Comparison of ENCODE assay signal across 25 mouse cellular contexts in genomic region chr11:59185490-59185889, GRCm38 (mm10). TPM values are rescaled to one million over a fixed set of nuclear protein-coding genes. Genes with fewer than 3 reads are reported as not detected.
A peak's percentile ranks its signal among the peaks of the same experiment; 100 is the strongest.
DNase-seq lines count a peak whose midpoint lies in the region; ATAC-seq and TF ChIP-seq lines count a peak whose summit lies in the region.
"Had no signal": no experiment of that assay in that cellular context is flagged by ENCODE, and none has a peak within 500 bp of the region (broad histone marks: within the 10 kb centered on the region; RNA-seq: fewer than 3 reads in every experiment).

No protein-coding gene starts in this region.

- intact Hi-C loops in heart, adult 2 months (cut with DNase I), result no loop called here

- H3K36me3 ChIP-seq in forebrain, embryonic 10.5 days (replicated peaks), result peaks cover 47% of the 10 kb centered on the region
- no peaks in the 10 kb centered on the region; the same call in 1 of the 2 replicates for H3K36me3 ChIP-seq in forebrain, embryonic 11.5 days (ENCODE audit: control insufficient read depth, insufficient read depth, low read length)
- H3K36me3 ChIP-seq in heart, adult 2 months (ENCODE audit: control insufficient read depth, insufficient read depth, low read length), result no peaks in the 10 kb centered on the region
- peaks cover 32% of the 10 kb centered on the region for H3K36me3 ChIP-seq in liver, embryonic 15.5 days (replicated peaks)
- H3K36me3 ChIP-seq in liver, embryonic 11.5 days (ENCODE audit: control insufficient read depth, insufficient read depth, low read length), result peaks cover 14% of the 10 kb centered on the region
- H3K36me3 ChIP-seq in testis, adult 2 months (ENCODE audit: control insufficient read depth, insufficient read depth, low read length), result no peaks in the 10 kb centered on the region; the same call in 1 of the 2 replicates

- H3K9me3 ChIP-seq in forebrain, embryonic 10.5 days, result no peaks in the 10 kb centered on the region
- no peaks in the 10 kb centered on the region for H3K9me3 ChIP-seq in forebrain, embryonic 11.5 days (ENCODE audit: control insufficient read depth, low read length)
- no peaks in the 10 kb centered on the region for H3K9me3 ChIP-seq in liver, embryonic 15.5 days (replicated peaks)
- no peaks in the 10 kb centered on the region for H3K9me3 ChIP-seq in liver, embryonic 11.5 days (ENCODE audit: control insufficient read depth, low read length)
- H3K9me3 ChIP-seq: embryonic facial prominence, embryonic 10.5 days; embryonic facial prominence, embryonic 12.5 days; forebrain, embryonic 13.5 days; forebrain, embryonic 15.5 days; G1E had no signal

- no peaks in the 10 kb centered on the region; the same call in 1 of the 2 replicates for H3K79me2 ChIP-seq in heart, adult 2 months (replicated peaks; ENCODE audit: control insufficient read depth, insufficient read depth, low read length)

- no peak overlapping the region for H3K4me3 ChIP-seq in forebrain, embryonic 10.5 days
- no peak overlapping the region for H3K4me3 ChIP-seq in forebrain, embryonic 11.5 days (ENCODE audit: low read depth, low read length)
- no peak overlapping the region for H3K4me3 ChIP-seq in heart, adult 2 months
- H3K4me3 ChIP-seq in liver, embryonic 15.5 days (replicated peaks), result no peak overlapping the region
- no peak overlapping the region for H3K4me3 ChIP-seq in liver, embryonic 11.5 days (ENCODE audit: low read depth, low read length)
- no peak overlapping the region for H3K4me3 ChIP-seq in testis, adult 2 months (ENCODE audit: control insufficient read depth, low read depth, low read length)
- H3K4me3 ChIP-seq: embryonic facial prominence, embryonic 10.5 days; embryonic facial prominence, embryonic 12.5 days; forebrain, embryonic 13.5 days; forebrain, embryonic 15.5 days had no signal

- no peak overlapping the region for H3K4me2 ChIP-seq in forebrain, embryonic 11.5 days (ENCODE audit: low read depth, low read length, severe bottlenecking)
- no peak overlapping the region for H3K4me2 ChIP-seq in liver, embryonic 15.5 days
- no peak overlapping the region for H3K4me2 ChIP-seq in liver, embryonic 11.5 days
- H3K4me2 ChIP-seq: embryonic facial prominence, embryonic 12.5 days; forebrain, embryonic 13.5 days; forebrain, embryonic 15.5 days had no signal

- no peak overlapping the region for H3K9ac ChIP-seq in forebrain, embryonic 11.5 days (ENCODE audit: low read length)
- H3K9ac ChIP-seq in heart, adult 2 months (ENCODE audit: low read depth, low read length), result no peak overlapping the region
- H3K9ac ChIP-seq in liver, embryonic 15.5 days, result no peak overlapping the region
- no peak overlapping the region for H3K9ac ChIP-seq in liver, embryonic 11.5 days (ENCODE audit: low read depth, low read length)
- H3K9ac ChIP-seq: embryonic facial prominence, embryonic 12.5 days; forebrain, embryonic 13.5 days; forebrain, embryonic 15.5 days had no signal

- peak; percentile 12 for DNase-seq in forebrain, embryonic 10.5 days (ENCODE audit: extremely low spot score, low spot score)
- no peak for DNase-seq in forebrain, embryonic 11.5 days (ENCODE audit: low spot score)
- peak; percentile 44 to 55 for DNase-seq in heart, adult 18-20 months
- no peak for DNase-seq in heart, adult 2 months
- DNase-seq in liver, embryonic 11.5 days (ENCODE audit: low spot score), result no peak
- DNase-seq in testis, postnatal 10 days (ENCODE audit: low spot score), result no peak
- DNase-seq: adrenal gland, adult 8-10 months; adrenal gland, postnatal 14 days; adrenal gland, postnatal 36 days; B cell, adult 2 months; cerebellum, adult 11-12 months; cerebellum, adult 9-10 months; cerebellum, postnatal 10 days; cerebellum, postnatal 25 days had no signal

- no peak for TF ChIP-seq EP300 in heart, adult 2 months (IDR thresholded peaks at IDR 0.05; ENCODE audit: insufficient read depth, low read depth, low read length)

- H3K27ac ChIP-seq in forebrain, embryonic 10.5 days, result no peak overlapping the region
- H3K27ac ChIP-seq in forebrain, embryonic 11.5 days (ENCODE audit: low read depth, low read length), result no peak overlapping the region
- H3K27ac ChIP-seq in heart, adult 2 months, result no peak overlapping the region
- H3K27ac ChIP-seq in liver, embryonic 15.5 days (replicated peaks), result 0 out of 2 replicates have a peak overlapping the region, but pooled peaks have one; percentile 24
- no peak overlapping the region for H3K27ac ChIP-seq in liver, embryonic 11.5 days (ENCODE audit: low read depth, low read length)
- H3K27ac ChIP-seq in testis, adult 2 months (ENCODE audit: control insufficient read depth, insufficient read depth, low read depth, low read length), result no peak overlapping the region
- H3K27ac ChIP-seq: embryonic facial prominence, embryonic 10.5 days; embryonic facial prominence, embryonic 12.5 days; forebrain, embryonic 13.5 days; forebrain, embryonic 15.5 days had no signal

- no peak for TF ChIP-seq CTCF in heart, adult 2 months (IDR thresholded peaks at IDR 0.05)
- no peak for TF ChIP-seq CTCF in testis, adult 2 months (IDR thresholded peaks at IDR 0.05; ENCODE audit: control insufficient read depth, insufficient read depth, insufficient replicate concordance, low read depth, low read length)

- no peaks in the 10 kb centered on the region for H3K4me1 ChIP-seq in forebrain, embryonic 10.5 days
- H3K4me1 ChIP-seq in forebrain, embryonic 11.5 days (replicated peaks; ENCODE audit: control insufficient read depth, insufficient read depth, low read length), result 0 out of 2 replicates have a peak, but pooled peaks cover 2% of the 10 kb centered on the region
- H3K4me1 ChIP-seq in heart, adult 2 months (ENCODE audit: control insufficient read depth, insufficient read depth, low read length), result peaks cover 6% of the 10 kb centered on the region
- H3K4me1 ChIP-seq in liver, embryonic 15.5 days (replicated peaks), result peaks cover 53% of the 10 kb centered on the region
- H3K4me1 ChIP-seq in liver, embryonic 11.5 days (replicated peaks; ENCODE audit: control insufficient read depth, insufficient read depth, low read length), result peaks cover 8% of the 10 kb centered on the region
- H3K4me1 ChIP-seq in testis, adult 2 months (ENCODE audit: control insufficient read depth, insufficient read depth, low read length), result no peaks in the 10 kb centered on the region; the same call in 1 of the 2 replicates
- H3K4me1 ChIP-seq: embryonic facial prominence, embryonic 12.5 days had no signal

- no peak for ATAC-seq in forebrain, embryonic 11.5 days (replicated peaks; ENCODE audit: low FRiP score)
- no peak for ATAC-seq in liver, embryonic 15.5 days (ENCODE audit: insufficient read depth)
- ATAC-seq in liver, embryonic 11.5 days (replicated peaks; ENCODE audit: low FRiP score), result no peak
- ATAC-seq: activated CD4-positive, CD25-positive, alpha-beta regulatory T cell, adult 4 months; CD4-positive, CD25-positive, alpha-beta regulatory T cell, adult 4 months; forebrain, embryonic 13.5 days; forebrain, embryonic 15.5 days; Patski had no signal

- TF ChIP-seq POLR2A in heart, adult 2 months (IDR thresholded peaks at IDR 0.05; ENCODE audit: insufficient read depth, low read depth, low read length), result no peak
- TF ChIP-seq POLR2A in testis, adult 2 months (IDR thresholded peaks at IDR 0.05; ENCODE audit: control insufficient read depth, low read depth, low read length), result 0 out of 2 replicates have a peak, but pooled peaks have one; percentile 23

- WGBS in forebrain, embryonic 10.5 days, result 88% methylated on average over 5 of the region's 5 CpGs
- WGBS in forebrain, embryonic 11.5 days, result 82% methylated on average over 5 of the region's 5 CpGs
- WGBS in heart, adult 2 months, result 85% methylated on average over 5 of the region's 5 CpGs
- 67% methylated on average over 5 of the region's 5 CpGs for WGBS in liver, embryonic 15.5 days (ENCODE audit: insufficient replicate concordance)
- WGBS in liver, embryonic 11.5 days, result 84% methylated on average over 5 of the region's 5 CpGs

- H3K27me3 ChIP-seq in forebrain, embryonic 10.5 days (ENCODE audit: poor library complexity, severe bottlenecking), result peaks cover 5% of the 10 kb centered on the region; the same call in 1 of the 2 replicates
- H3K27me3 ChIP-seq in forebrain, embryonic 11.5 days (ENCODE audit: control insufficient read depth, insufficient read depth, low read length), result no peaks in the 10 kb centered on the region
- H3K27me3 ChIP-seq in heart, adult 2 months (ENCODE audit: control insufficient read depth, insufficient read depth, low read length), result no peaks in the 10 kb centered on the region
- peaks cover 8% of the 10 kb centered on the region; the same call in 1 of the 2 replicates for H3K27me3 ChIP-seq in liver, embryonic 15.5 days
- H3K27me3 ChIP-seq in liver, embryonic 11.5 days (replicated peaks; ENCODE audit: control insufficient read depth, insufficient read depth, low read length), result no peaks in the 10 kb centered on the region
- no peaks in the 10 kb centered on the region for H3K27me3 ChIP-seq in testis, adult 2 months (ENCODE audit: control insufficient read depth, insufficient read depth, low read length)
- H3K27me3 ChIP-seq: CH12.LX; embryonic facial prominence, embryonic 12.5 days; forebrain, embryonic 13.5 days; forebrain, embryonic 15.5 days; Patski had no signal

RNA-seq across cellular contexts. Expression of gene Gjc2, which starts 2.5 kb away (rescaled TPM):
- polyA plus RNA-seq in forebrain, embryonic 10.5 days (2016; fragmentation: Nextera tagmentation; extraction: Ambion mirVana), result not detected in 2 replicates
- polyA plus RNA-seq in forebrain, embryonic 11.5 days (2014; fragmentation: Nextera tagmentation; extraction: Ambion mirVana), result 0.08 TPM in 1 of 2 replicates, not detected in the other
- under 1 TPM; 0.54 to 0.77 TPM for total RNA-seq in heart, adult 18-20 months (2021)
- total RNA-seq in heart, adult 2 months (2021), result under 1 TPM; 0.45 to 0.57 TPM
- 0.72 and 0.73 TPM in 2 replicates for polyA plus RNA-seq in heart, adult 2 months (2012; rRNA removed)
- polyA plus RNA-seq in liver, embryonic 15.5 days (2015; fragmentation: Nextera tagmentation; extraction: Ambion mirVana), result 0.10 and 0.17 TPM in 2 replicates
- polyA plus RNA-seq in liver, embryonic 11.5 days (2014; fragmentation: Nextera tagmentation; extraction: Ambion mirVana), result 0.07 TPM in 1 of 2 replicates, not detected in the other
- 2.1 and 2.7 TPM in 2 replicates for polyA plus RNA-seq in testis, adult 2 months (2012; rRNA removed)
- total RNA-seq: G1E had no signal
- polyA plus RNA-seq: activated CD4-positive, CD25-positive, alpha-beta regulatory T cell, adult 4 months; CD4-positive, CD25-positive, alpha-beta regulatory T cell, adult 4 months; forebrain, embryonic 13.5 days; G1E had no signal

RNA-seq across cellular contexts. Expression of gene Guk1, which starts 6.5 kb away (rescaled TPM):
- 129 and 135 TPM in 2 replicates for polyA plus RNA-seq in forebrain, embryonic 10.5 days (2016; fragmentation: Nextera tagmentation; extraction: Ambion mirVana)
- polyA plus RNA-seq in forebrain, embryonic 11.5 days (2014; fragmentation: Nextera tagmentation; extraction: Ambion mirVana), result 90.3 and 95.7 TPM in 2 replicates
- total RNA-seq in heart, adult 18-20 months (2021), result 100 to 1,000 TPM; 108 to 133 TPM
- 100 to 1,000 TPM in 1 of 2 experiments, 10 to 100 TPM in 1; 97.5 to 113 TPM for total RNA-seq in heart, adult 2 months (2021)
- polyA plus RNA-seq in heart, adult 2 months (2012; rRNA removed), result 120 and 127 TPM in 2 replicates
- polyA plus RNA-seq in liver, embryonic 15.5 days (2015; fragmentation: Nextera tagmentation; extraction: Ambion mirVana), result 54.2 and 60.8 TPM in 2 replicates
- polyA plus RNA-seq in liver, embryonic 11.5 days (2014; fragmentation: Nextera tagmentation; extraction: Ambion mirVana), result 131 and 134 TPM in 2 replicates
- 168 and 188 TPM in 2 replicates for polyA plus RNA-seq in testis, adult 2 months (2012; rRNA removed)

RNA-seq across cellular contexts. Expression of gene Mrpl55, which starts 16.8 kb away (rescaled TPM):
- 123 and 130 TPM in 2 replicates for polyA plus RNA-seq in forebrain, embryonic 10.5 days (2016; fragmentation: Nextera tagmentation; extraction: Ambion mirVana)
- 94.3 and 103 TPM in 2 replicates for polyA plus RNA-seq in forebrain, embryonic 11.5 days (2014; fragmentation: Nextera tagmentation; extraction: Ambion mirVana)
- 100 to 1,000 TPM; 122 to 133 TPM for total RNA-seq in heart, adult 18-20 months (2021)
- total RNA-seq in heart, adult 2 months (2021), result 100 to 1,000 TPM; 113 to 117 TPM
- 78.1 and 110 TPM in 2 replicates for polyA plus RNA-seq in heart, adult 2 months (2012; rRNA removed)
- 50.5 and 51.0 TPM in 2 replicates for polyA plus RNA-seq in liver, embryonic 15.5 days (2015; fragmentation: Nextera tagmentation; extraction: Ambion mirVana)
- polyA plus RNA-seq in liver, embryonic 11.5 days (2014; fragmentation: Nextera tagmentation; extraction: Ambion mirVana), result 104 and 106 TPM in 2 replicates
- polyA plus RNA-seq in testis, adult 2 months (2012; rRNA removed), result 75.8 and 82.3 TPM in 2 replicates

RNA-seq across cellular contexts. Expression of gene Iba57, which starts 22.0 kb away (rescaled TPM):
- 5.2 and 6.1 TPM in 2 replicates for polyA plus RNA-seq in forebrain, embryonic 10.5 days (2016; fragmentation: Nextera tagmentation; extraction: Ambion mirVana)
- polyA plus RNA-seq in forebrain, embryonic 11.5 days (2014; fragmentation: Nextera tagmentation; extraction: Ambion mirVana), result 2.4 and 3.2 TPM in 2 replicates
- 10 to 100 TPM; 17.6 to 19.6 TPM for total RNA-seq in heart, adult 18-20 months (2021)
- total RNA-seq in heart, adult 2 months (2021), result 10 to 100 TPM; 14.8 to 17.9 TPM
- 10.6 and 11.8 TPM in 2 replicates for polyA plus RNA-seq in heart, adult 2 months (2012; rRNA removed)
- 12.1 and 14.5 TPM in 2 replicates for polyA plus RNA-seq in liver, embryonic 15.5 days (2015; fragmentation: Nextera tagmentation; extraction: Ambion mirVana)
- 6.8 and 6.9 TPM in 2 replicates for polyA plus RNA-seq in liver, embryonic 11.5 days (2014; fragmentation: Nextera tagmentation; extraction: Ambion mirVana)
- 9.4 and 10.3 TPM in 2 replicates for polyA plus RNA-seq in testis, adult 2 months (2012; rRNA removed)

RNA-seq across cellular contexts. Expression of gene 2310033P09Rik, which starts 22.6 kb away (rescaled TPM):
- 44.8 and 46.8 TPM in 2 replicates for polyA plus RNA-seq in forebrain, embryonic 10.5 days (2016; fragmentation: Nextera tagmentation; extraction: Ambion mirVana)
- polyA plus RNA-seq in forebrain, embryonic 11.5 days (2014; fragmentation: Nextera tagmentation; extraction: Ambion mirVana), result 36.6 and 41.0 TPM in 2 replicates
- 10 to 100 TPM in 1 of 2 experiments, 1 to 10 TPM in 1; 9.9 to 11.8 TPM for total RNA-seq in heart, adult 18-20 months (2021)
- total RNA-seq in heart, adult 2 months (2021), result 1 to 10 TPM; 8.4 to 9.4 TPM
- polyA plus RNA-seq in heart, adult 2 months (2012; rRNA removed), result 10.7 and 12.1 TPM in 2 replicates
- polyA plus RNA-seq in liver, embryonic 15.5 days (2015; fragmentation: Nextera tagmentation; extraction: Ambion mirVana), result 15.4 and 15.9 TPM in 2 replicates
- polyA plus RNA-seq in liver, embryonic 11.5 days (2014; fragmentation: Nextera tagmentation; extraction: Ambion mirVana), result 38.4 and 41.3 TPM in 2 replicates
- 11.1 and 13.3 TPM in 2 replicates for polyA plus RNA-seq in testis, adult 2 months (2012; rRNA removed)

Comparison
In these comparisons a context has a peak if more than half of its experiments do, and no peak if none do; other contexts are left out.
1. DNase-seq: peak in forebrain, embryonic 10.5 days (single experiment) and heart, adult 18-20 months (2 of 2); none in forebrain, embryonic 11.5 days (single experiment), heart, adult 2 months (0 of 2), liver, embryonic 11.5 days (single experiment) and testis, postnatal 10 days (single experiment).